Mouse (Mus musculus): ENCODE results near the gene Lrrc19. TPM values are rescaled to one million over a fixed set of nuclear protein-coding genes. Genes with fewer than 3 reads are reported as not detected.

The Lrrc19 gene
- total and polyA plus RNA-seq, 3 experiments, result not detected

- intact Hi-C loops (cut with DNase I), result loop anchor here (5.0 kb wide), 1 partner anchor 47 kb away; the partner anchor contains the start of genes Caap1 and Gm10306
- DNase-seq, result no peak
Observed at GRCm38 (mm10) chr4:94604452-94605019, 45.4 kb downstream of the Lrrc19 start.

GRCm38 (mm10) chr4:94603031-94603629, 46.8 kb downstream of the Lrrc19 start, which contains the start of gene Plaa:
Gene Plaa (minus strand): TSS chr4:94603244.
- no peaks in the 10 kb centered on the region; the same call in 1 of the 2 replicates for H3K36me3 ChIP-seq (ENCODE audit: control insufficient read depth, insufficient read depth, low read length)
- H3K9ac ChIP-seq (ENCODE audit: low read depth, low read length), result peak within 1 kb of the TSS; percentile 90
- under 1% methylated on average over 61 of the region's 61 CpGs for WGBS
- peaks cover 3% of the 10 kb centered on the region; the same call in 1 of the 2 replicates for H3K4me1 ChIP-seq (ENCODE audit: control insufficient read depth, insufficient read depth, low read length)
- intact Hi-C loops (cut with DNase I), result loop anchor here (5.0 kb wide), 1 partner anchor 46 kb away; the partner anchor contains the start of genes Caap1 and Gm10306
- DNase-seq, result peak; percentile 94 to 95
- no peaks in the 10 kb centered on the region for H3K27me3 ChIP-seq (ENCODE audit: control insufficient read depth, insufficient read depth, low read length)
- peak within 1 kb of the TSS; percentile 81 for H3K4me3 ChIP-seq
- TF ChIP-seq POLR2A (IDR thresholded peaks at IDR 0.05; ENCODE audit: insufficient read depth, low read depth, low read length) (no peak; the same call in 1 of the 2 replicates), EP300 (IDR thresholded peaks at IDR 0.05; ENCODE audit: insufficient read depth, low read depth, low read length) (0 out of 2 replicates have a peak, but pooled peaks have one; percentile 20), CTCF (IDR thresholded peaks at IDR 0.05) (0 out of 2 replicates have a peak, but pooled peaks have one; percentile 15)
- H3K27ac ChIP-seq, result peak within 1 kb of the TSS; percentile 90
- peaks cover 4% of the 10 kb centered on the region; the same call in 1 of the 2 replicates for H3K79me2 ChIP-seq (replicated peaks; ENCODE audit: control insufficient read depth, insufficient read depth, low read length)

More at GRCm38 (mm10) chr4:94604452-94605019, 45.4 kb downstream of the Lrrc19 start:
- H3K4me3 ChIP-seq, result no peak overlapping the region
- H3K36me3 ChIP-seq (ENCODE audit: control insufficient read depth, insufficient read depth, low read length), result no peaks in the 10 kb centered on the region; the same call in 1 of the 2 replicates
- no peaks in the 10 kb centered on the region for H3K27me3 ChIP-seq (ENCODE audit: control insufficient read depth, insufficient read depth, low read length)
- peaks cover 3% of the 10 kb centered on the region; the same call in 1 of the 2 replicates for H3K4me1 ChIP-seq (ENCODE audit: control insufficient read depth, insufficient read depth, low read length)
- TF ChIP-seq POLR2A (IDR thresholded peaks at IDR 0.05; ENCODE audit: insufficient read depth, low read depth, low read length) (no peak), CTCF (IDR thresholded peaks at IDR 0.05) (no peak)
- H3K9ac ChIP-seq (ENCODE audit: low read depth, low read length), result no peak overlapping the region
- peaks cover 4% of the 10 kb centered on the region; the same call in 1 of the 2 replicates for H3K79me2 ChIP-seq (replicated peaks; ENCODE audit: control insufficient read depth, insufficient read depth, low read length)
- no peak overlapping the region for H3K27ac ChIP-seq
- WGBS, result 72% methylated on average over 2 of the region's 2 CpGs

- H3K79me2 ChIP-seq (replicated peaks; ENCODE audit: control insufficient read depth, insufficient read depth, low read length), result peaks cover 4% of the 10 kb centered on the region; the same call in 1 of the 2 replicates
- DNase-seq, result no peak
- no peaks in the 10 kb centered on the region; the same call in 1 of the 2 replicates for H3K36me3 ChIP-seq (ENCODE audit: control insufficient read depth, insufficient read depth, low read length)
- H3K4me3 ChIP-seq, result peak overlapping the region; percentile 81
- intact Hi-C loops (cut with DNase I), result loop anchor here (5.0 kb wide), 1 partner anchor 45 kb away; the partner anchor contains the start of genes Caap1 and Gm10306
- WGBS, result under 1% methylated on average over 33 of the region's 33 CpGs
- H3K27me3 ChIP-seq (ENCODE audit: control insufficient read depth, insufficient read depth, low read length), result no peaks in the 10 kb centered on the region
- peak overlapping the region; percentile 90 for H3K27ac ChIP-seq
- peaks cover 3% of the 10 kb centered on the region; the same call in 1 of the 2 replicates for H3K4me1 ChIP-seq (ENCODE audit: control insufficient read depth, insufficient read depth, low read length)
- peak overlapping the region; percentile 90 for H3K9ac ChIP-seq (ENCODE audit: low read depth, low read length)
- TF ChIP-seq POLR2A (IDR thresholded peaks at IDR 0.05; ENCODE audit: insufficient read depth, low read depth, low read length) (no peak), CTCF (IDR thresholded peaks at IDR 0.05) (no peak), EP300 (IDR thresholded peaks at IDR 0.05; ENCODE audit: insufficient read depth, low read depth, low read length) (no peak)
Observed at GRCm38 (mm10) chr4:94602496-94603030, 47.4 kb downstream of the Lrrc19 start.

GRCm38 (mm10) chr4:94601395-94601794, 48.5 kb downstream of the Lrrc19 start:
- Histone ChIP-seq H3K4me1 (ENCODE audit: control insufficient read depth, insufficient read depth, low read length) (peaks cover 3% of the 10 kb centered on the region; the same call in 1 of the 2 replicates), H3K36me3 (ENCODE audit: control insufficient read depth, insufficient read depth, low read length) (no peaks in the 10 kb centered on the region; the same call in 1 of the 2 replicates), H3K9ac (ENCODE audit: low read depth, low read length) (no peak overlapping the region), H3K27me3 (ENCODE audit: control insufficient read depth, insufficient read depth, low read length) (no peaks in the 10 kb centered on the region), H3K27ac (no peak overlapping the region), H3K79me2 (replicated peaks; ENCODE audit: control insufficient read depth, insufficient read depth, low read length) (peaks cover 4% of the 10 kb centered on the region; the same call in 1 of the 2 replicates), H3K4me3 (no peak overlapping the region)
- WGBS, result 76% methylated on average over 4 of the region's 4 CpGs
- DNase-seq, result no peak
- intact Hi-C loops (cut with DNase I), result loop anchor here (5.0 kb wide), 1 partner anchor 44 kb away; the partner anchor contains the start of genes Caap1 and Gm10306
- TF ChIP-seq CTCF (IDR thresholded peaks at IDR 0.05), result peak; percentile 48
- TF ChIP-seq EP300 (IDR thresholded peaks at IDR 0.05; ENCODE audit: insufficient read depth, low read depth, low read length), result no peak

GRCm38 (mm10) chr4:94592709-94593108, 57.2 kb downstream of the Lrrc19 start:
- TF ChIP-seq CTCF (IDR thresholded peaks at IDR 0.05), result no peak
- no peak for TF ChIP-seq EP300 (IDR thresholded peaks at IDR 0.05; ENCODE audit: insufficient read depth, low read depth, low read length)
- TF ChIP-seq POLR2A (IDR thresholded peaks at IDR 0.05; ENCODE audit: insufficient read depth, low read depth, low read length), result no peak
- no peaks in the 10 kb centered on the region for H3K27me3 ChIP-seq (ENCODE audit: control insufficient read depth, insufficient read depth, low read length)
- H3K4me3 ChIP-seq, result no peak overlapping the region
- H3K79me2 ChIP-seq (replicated peaks; ENCODE audit: control insufficient read depth, insufficient read depth, low read length), result peaks cover 6% of the 10 kb centered on the region; the same call in 1 of the 2 replicates
- H3K27ac ChIP-seq, result no peak overlapping the region
- H3K36me3 ChIP-seq (ENCODE audit: control insufficient read depth, insufficient read depth, low read length), result peaks cover 2% of the 10 kb centered on the region
- no peak overlapping the region for H3K9ac ChIP-seq (ENCODE audit: low read depth, low read length)
- DNase-seq, result no peak
- peaks cover 3% of the 10 kb centered on the region for H3K4me1 ChIP-seq (ENCODE audit: control insufficient read depth, insufficient read depth, low read length)
- intact Hi-C loops (cut with DNase I), result no loop called here
